Mouse (Mus musculus) forebrain, embryonic 10.5 days (tissue): ENCODE measurements around the gene Zscan12. TPM values are rescaled to one million over a fixed set of nuclear protein-coding genes. Genes with fewer than 3 reads are reported as not detected.

ENCODE experiments used
- DNase-seq: peaks from one replicate; pipeline ENCODE4 v3.0.0-alpha.2; 2017; ENCODE audit warnings: low spot score; ENCODE audit errors: extremely low spot score
- H3K27ac ChIP-seq: fragments of 300-500 bp; sonication (generic); 2 replicates; pipeline ENCODE4 v1.5.1; 2016; ENCODE audit warnings: mild to moderate bottlenecking
- H3K27me3 ChIP-seq: fragments of 300-500 bp; sonication (generic); 2 replicates; pipeline ENCODE4 v1.6.1; 2016; ENCODE audit warnings: mild to moderate bottlenecking; ENCODE audit not compliant: poor library complexity, severe bottlenecking
- H3K36me3 ChIP-seq: fragments of 300-500 bp; sonication (generic); replicated peaks from 2 replicates; pipeline ENCODE4 v1.6.1; 2016; ENCODE audit warnings: mild to moderate bottlenecking, moderate library complexity
- H3K4me1 ChIP-seq: fragments of 300-500 bp; sonication (generic); 2 replicates; pipeline ENCODE4 v1.6.1; 2016
- H3K4me3 ChIP-seq: fragments of 300-500 bp; sonication (generic); 2 replicates; pipeline ENCODE4 v1.5.1; 2016; ENCODE audit warnings: mild to moderate bottlenecking, moderate library complexity
- H3K9me3 ChIP-seq: fragments of 300-500 bp; sonication (generic); 2 replicates; pipeline ENCODE4 v1.6.1; 2016; ENCODE audit warnings: mild to moderate bottlenecking, moderate library complexity
- WGBS: fragments of 180-500 bp; shearing (Covaris S2); methylation state at CpG from one replicate; pipeline ENCODE4 v1.1.7; 2016; 5-methylcytosine and 5-hydroxymethylcytosine counted together
- polyA plus RNA-seq: library from polyadenylated mRNA; unstranded; fragments of >200 nt; fragmentation: Nextera tagmentation; extraction: Ambion mirVana; gene quantifications from 2 replicates; pipeline ENCODE4 v1.2.1, GENCODE M21; 2016

Zscan12 gene
- 18.9 and 21.8 TPM in 2 replicates for polyA plus RNA-seq

- Histone ChIP-seq H3K4me1 (peaks cover 22% of the 10 kb centered on the region), H3K27ac (peak within 1 kb of the TSS; percentile 96), H3K27me3 (no peaks in the 10 kb centered on the region), H3K36me3 (peaks cover 28% of the 10 kb centered on the region), H3K9me3 (no peaks in the 10 kb centered on the region), H3K4me3 (peak within 1 kb of the TSS; percentile 84)
- peak; percentile 91 for DNase-seq
- 1% methylated on average over 29 of the region's 29 CpGs for WGBS
These were observed at the start of gene Zscan12 for GRCm38 (mm10) chr13:21362621-21363248. Zscan12 (plus strand) TSS chr13:21362820.

- WGBS, result 52% methylated on average over 3 of the region's 5 CpGs
- no peak overlapping the region for H3K4me3 ChIP-seq
- H3K27ac ChIP-seq, result no peak overlapping the region
- H3K27me3 ChIP-seq, result no peaks in the 10 kb centered on the region
- H3K36me3 ChIP-seq, result no peaks in the 10 kb centered on the region
- H3K9me3 ChIP-seq, result no peaks in the 10 kb centered on the region
- no peak for DNase-seq
- peaks cover 12% of the 10 kb centered on the region for H3K4me1 ChIP-seq
These were observed 49.8 kb upstream of the Zscan12 start for GRCm38 (mm10) chr13:21312854-21313253.

DNA sequence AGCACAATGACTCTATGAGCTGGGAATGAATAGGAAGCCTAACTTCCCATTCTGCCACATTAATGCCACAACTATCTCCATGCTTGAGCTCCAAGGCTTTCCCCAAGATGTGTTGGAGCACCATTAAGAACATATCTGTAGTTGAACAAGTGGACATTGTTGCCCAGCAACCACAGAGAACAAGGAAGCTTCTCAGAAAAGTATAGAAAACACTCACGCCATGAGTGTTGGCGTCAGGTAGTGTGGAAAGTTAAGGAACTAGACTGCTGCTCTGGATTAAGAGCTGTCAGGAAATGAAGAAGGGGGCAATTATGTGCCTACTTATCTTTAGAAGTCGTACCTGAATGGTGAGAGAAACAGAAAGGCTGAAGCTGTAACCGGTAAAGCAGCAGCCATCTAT lies 48.7 kb upstream of the Zscan12 start:
- peaks cover 12% of the 10 kb centered on the region for H3K4me1 ChIP-seq
- H3K4me3 ChIP-seq, result no peak overlapping the region
- 90% methylated on average over 4 of the region's 4 CpGs for WGBS
- no peaks in the 10 kb centered on the region for H3K9me3 ChIP-seq
- H3K27ac ChIP-seq, result no peak overlapping the region
- no peaks in the 10 kb centered on the region for H3K36me3 ChIP-seq
- DNase-seq, result no peak
- H3K27me3 ChIP-seq, result no peaks in the 10 kb centered on the region

GRCm38 (mm10) chr13:21320262-21320661 lies 42.4 kb upstream of the Zscan12 start:
- H3K4me1 ChIP-seq, result peaks cover 10% of the 10 kb centered on the region
- no peaks in the 10 kb centered on the region for H3K9me3 ChIP-seq
- WGBS, result 85% methylated on average over 3 of the region's 3 CpGs
- H3K27ac ChIP-seq, result no peak overlapping the region
- peaks cover 4% of the 10 kb centered on the region; the same call in 1 of the 2 replicates for H3K27me3 ChIP-seq
- DNase-seq, result no peak
- H3K36me3 ChIP-seq, result no peaks in the 10 kb centered on the region
- H3K4me3 ChIP-seq, result no peak overlapping the region

DNA sequence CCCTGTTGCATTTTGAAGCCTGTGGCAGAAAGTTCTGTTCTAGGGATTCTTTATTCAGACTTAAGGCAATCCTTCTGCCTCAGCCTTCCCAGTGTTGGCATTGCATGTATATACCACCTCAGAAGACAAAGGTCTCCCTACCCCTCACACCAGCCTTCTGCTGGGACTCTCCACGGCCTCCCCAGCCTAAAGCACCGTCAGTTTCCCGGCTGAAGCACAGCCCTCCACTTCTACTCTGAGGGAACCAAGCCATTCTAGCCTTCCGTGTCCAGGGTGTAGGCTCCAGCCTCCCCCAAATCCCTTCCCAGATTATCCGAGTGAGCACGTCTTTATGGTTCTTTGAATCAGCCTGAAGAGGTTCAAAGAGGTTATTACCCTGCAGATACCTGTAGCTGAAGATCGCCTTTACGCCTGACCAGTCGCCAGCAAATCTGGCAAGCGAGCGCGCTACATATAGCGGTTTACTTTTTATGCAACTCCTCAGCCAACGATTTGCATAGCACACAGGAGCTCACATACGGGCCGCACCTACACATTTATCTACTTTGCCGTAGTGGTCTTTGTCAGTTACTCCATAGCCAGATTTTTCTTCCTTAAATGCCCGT lies 40.6 kb upstream of the Zscan12 start:
- Histone ChIP-seq H3K4me1 (peaks cover 13% of the 10 kb centered on the region), H3K27me3 (peaks cover 4% of the 10 kb centered on the region; the same call in 1 of the 2 replicates), H3K4me3 (peak overlapping the region; percentile 56), H3K36me3 (no peaks in the 10 kb centered on the region), H3K9me3 (no peaks in the 10 kb centered on the region), H3K27ac (peak overlapping the region; percentile 60)
- DNase-seq, result peak; percentile 48
- under 1% methylated on average over 18 of the region's 18 CpGs for WGBS

GRCm38 (mm10) chr13:21322509-21323375 lies 39.9 kb upstream of the Zscan12 start:
- peaks cover 4% of the 10 kb centered on the region; the same call in 1 of the 2 replicates for H3K27me3 ChIP-seq
- H3K9me3 ChIP-seq, result no peaks in the 10 kb centered on the region
- DNase-seq, result peak; percentile 70
- H3K4me3 ChIP-seq, result peak overlapping the region; percentile 56
- H3K36me3 ChIP-seq, result no peaks in the 10 kb centered on the region
- 10% methylated on average over 18 of the region's 18 CpGs for WGBS
- peaks cover 17% of the 10 kb centered on the region for H3K4me1 ChIP-seq
- no peak overlapping the region for H3K27ac ChIP-seq

- H3K36me3 ChIP-seq, result no peaks in the 10 kb centered on the region
- H3K4me3 ChIP-seq, result peak overlapping the region; percentile 56
- no peak for DNase-seq
- H3K9me3 ChIP-seq, result no peaks in the 10 kb centered on the region
- H3K4me1 ChIP-seq, result peaks cover 20% of the 10 kb centered on the region
- 62% methylated on average over 6 of the region's 6 CpGs for WGBS
- H3K27ac ChIP-seq, result no peak overlapping the region
- peaks cover 4% of the 10 kb centered on the region; the same call in 1 of the 2 replicates for H3K27me3 ChIP-seq
These were observed 39.2 kb upstream of the Zscan12 start for GRCm38 (mm10) chr13:21323405-21323804.

GRCm38 (mm10) chr13:21326191-21326590 lies 36.4 kb upstream of the Zscan12 start:
- peak; percentile 26 for DNase-seq
- H3K27ac ChIP-seq, result no peak overlapping the region
- H3K36me3 ChIP-seq, result no peaks in the 10 kb centered on the region
- H3K9me3 ChIP-seq, result no peaks in the 10 kb centered on the region
- peak overlapping the region; percentile 59 for H3K4me3 ChIP-seq
- H3K4me1 ChIP-seq, result peaks cover 20% of the 10 kb centered on the region
- peaks cover 4% of the 10 kb centered on the region; the same call in 1 of the 2 replicates for H3K27me3 ChIP-seq
- 10% methylated on average over 4 of the region's 4 CpGs for WGBS

GRCm38 (mm10) chr13:21326657-21327211 lies 35.9 kb upstream of the Zscan12 start:
- Histone ChIP-seq H3K4me1 (peaks cover 19% of the 10 kb centered on the region), H3K36me3 (no peaks in the 10 kb centered on the region), H3K4me3 (peak overlapping the region; percentile 59), H3K27ac (peak overlapping the region; percentile 76), H3K27me3 (peaks cover 4% of the 10 kb centered on the region; the same call in 1 of the 2 replicates), H3K9me3 (no peaks in the 10 kb centered on the region)
- peak; percentile 85 for DNase-seq
- WGBS, result under 1% methylated on average over 24 of the region's 24 CpGs

DNA sequence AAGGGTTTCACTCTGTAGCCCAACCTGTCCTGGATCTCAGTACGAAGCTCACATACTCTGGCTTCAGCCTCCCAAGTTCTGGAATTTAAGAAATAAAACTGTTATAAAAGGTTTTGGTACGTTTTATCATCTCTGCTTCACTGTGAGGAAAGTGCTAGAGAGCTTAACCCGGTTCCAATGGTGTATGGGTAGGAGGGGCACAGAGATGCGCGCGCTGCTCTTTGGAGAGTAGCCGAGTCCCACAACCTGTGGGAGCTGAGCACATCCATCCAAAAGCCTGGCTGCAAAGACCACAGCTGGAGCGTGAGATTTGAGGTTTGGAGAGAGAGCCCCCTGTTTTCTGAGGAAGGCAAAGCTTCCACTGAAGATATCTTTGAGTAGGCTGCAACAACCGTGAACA lies 35.2 kb upstream of the Zscan12 start:
- WGBS, result under 1% methylated on average over 9 of the region's 9 CpGs

GRCm38 (mm10) chr13:21346610-21347009 lies 16.0 kb upstream of the Zscan12 start, which contains the start of gene Olfr1367:
Olfr1367 (plus strand) TSS chr13:21346910.
- WGBS, result 93% methylated on average over 1 of the region's 1 CpGs
- H3K36me3 ChIP-seq, result no peaks in the 10 kb centered on the region
- no peak for DNase-seq
- no peaks in the 10 kb centered on the region for H3K4me1 ChIP-seq
- no peaks in the 10 kb centered on the region for H3K27me3 ChIP-seq
- H3K4me3 ChIP-seq, result no peak within 1 kb of the TSS
- no peak within 1 kb of the TSS for H3K27ac ChIP-seq
- no peaks in the 10 kb centered on the region for H3K9me3 ChIP-seq

More for the DNA sequence above, 35.2 kb upstream of the Zscan12 start:
- H3K4me3 ChIP-seq, result peak overlapping the region; percentile 59
- H3K27ac ChIP-seq, result 0 out of 2 replicates have a peak overlapping the region, but pooled peaks have one; percentile 76
- peaks cover 4% of the 10 kb centered on the region; the same call in 1 of the 2 replicates for H3K27me3 ChIP-seq
- H3K9me3 ChIP-seq, result no peaks in the 10 kb centered on the region
- DNase-seq, result peak; percentile 61
- peaks cover 16% of the 10 kb centered on the region for H3K4me1 ChIP-seq
- H3K36me3 ChIP-seq, result no peaks in the 10 kb centered on the region

DNA sequence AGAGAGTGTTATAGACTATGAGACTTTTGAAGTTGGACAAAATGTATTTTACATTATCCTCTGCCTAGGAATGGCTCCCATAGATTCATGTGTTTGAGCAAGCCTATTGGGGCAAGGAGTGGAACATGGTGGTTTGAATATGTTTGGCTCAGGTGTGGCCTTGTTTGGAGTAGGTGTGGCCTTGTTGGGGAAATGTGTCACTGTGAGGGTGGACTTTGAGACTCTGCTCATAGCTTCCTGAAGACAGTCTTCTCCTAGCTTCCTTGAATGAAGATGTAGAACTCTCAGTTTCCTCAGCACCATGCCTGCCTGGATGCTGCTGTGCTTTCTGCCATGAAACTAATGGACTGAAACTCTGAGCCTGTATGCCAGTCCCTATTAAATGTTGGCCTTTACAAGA lies 12.0 kb upstream of the Zscan12 start:
- no peak for DNase-seq
- H3K27me3 ChIP-seq, result no peaks in the 10 kb centered on the region
- H3K4me1 ChIP-seq, result no peaks in the 10 kb centered on the region

More for the DNA sequence above, 12.0 kb upstream of the Zscan12 start:
- Histone ChIP-seq H3K27ac (no peak overlapping the region), H3K4me3 (no peak overlapping the region), H3K36me3 (no peaks in the 10 kb centered on the region), H3K9me3 (no peaks in the 10 kb centered on the region)
